Mouse (Mus musculus) ES-E14 (cell line): ENCODE measurements at regions not wholly inside any gene's neighbourhood (a gene's known extent, or its start where the extent isn't known, plus 50 kb on each side); places are given as distances from the start of the nearest gene placed in this dataset.

ENCODE experiments used
- DNase-seq: peaks from one replicate; pipeline ENCODE4 v3.0.0-alpha.2; 2013; ENCODE audit warnings: low read depth, low spot score
- H3K27ac ChIP-seq: 2 replicates; pipeline ENCODE4 v1.5.1; 2012; ENCODE audit warnings: low read depth, mild to moderate bottlenecking, low read length, moderate library complexity, mixed read lengths; ENCODE audit not compliant: poor library complexity, insufficient read depth, severe bottlenecking
- H3K36me3 ChIP-seq: 2 replicates; pipeline ENCODE4 v1.6.1; 2012; ENCODE audit warnings: mild to moderate bottlenecking, low read length, moderate library complexity, mixed read lengths; ENCODE audit not compliant: control insufficient read depth, poor library complexity, insufficient read depth, severe bottlenecking
- H3K4me1 ChIP-seq, 2 experiments: fragments of 150-350 bp in 1 of 2; sonication (generic) in 1 of 2; 2 replicates each; pipeline ENCODE4 v1.6.1; 2012; ENCODE audit warnings: low read length in 2 of 2, mild to moderate bottlenecking in 1 of 2, mixed read lengths in 1 of 2; ENCODE audit not compliant: control insufficient read depth in 2 of 2, insufficient read depth in 2 of 2, poor library complexity in 1 of 2
- H3K4me3 ChIP-seq, 2 experiments: fragments of 150-350 bp in 1 of 2; sonication (generic) in 1 of 2; 2 replicates each; pipeline ENCODE4 v1.5.1; 2012; ENCODE audit warnings: low read length in 2 of 2, low read depth in 1 of 2, mild to moderate bottlenecking in 1 of 2, mixed read lengths in 1 of 2; ENCODE audit not compliant: insufficient read depth in 1 of 2, poor library complexity in 1 of 2, severe bottlenecking in 1 of 2
- H3K9ac ChIP-seq: 2 replicates; pipeline ENCODE4 v1.6.1; 2012; ENCODE audit warnings: low read depth, mild to moderate bottlenecking, low read length, mixed read lengths; ENCODE audit not compliant: poor library complexity, insufficient read depth, severe bottlenecking
- H3K9me3 ChIP-seq: fragments of 150-350 bp; sonication (generic); 2 replicates; pipeline ENCODE4 v1.6.1; 2012; ENCODE audit warnings: low read depth, mild to moderate bottlenecking, low read length; ENCODE audit not compliant: control insufficient read depth, insufficient read depth
- CHD2 ChIP-seq: IDR thresholded peaks from 2 replicates; pipeline ENCODE4 v1.6.1; 2014; ENCODE audit warnings: mild to moderate bottlenecking, low read depth, low read length, inconsistent platforms
- HCFC1 ChIP-seq: IDR thresholded peaks from 2 replicates; pipeline ENCODE4 v1.6.1; 2012; ENCODE audit warnings: low read length, inconsistent platforms, borderline replicate concordance; ENCODE audit not compliant: insufficient read depth
- MAFK ChIP-seq: IDR thresholded peaks from 2 replicates; pipeline ENCODE4 v1.6.1; 2014; ENCODE audit warnings: mild to moderate bottlenecking, low read depth, low read length, inconsistent platforms; ENCODE audit not compliant: insufficient read depth
- ZC3H11A ChIP-seq: IDR thresholded peaks from 2 replicates; pipeline ENCODE4 v1.6.1; 2012; ENCODE audit warnings: low read depth, mild to moderate bottlenecking, inconsistent platforms, low read length, borderline replicate concordance
- ZNF384 ChIP-seq: IDR thresholded peaks from 2 replicates; pipeline ENCODE4 v1.6.1; 2012; ENCODE audit warnings: low read depth, low read length, inconsistent platforms
- in situ Hi-C, 2 experiments: fragments of 600-800 bp; cut with MboI; formaldehyde crosslinking; loops; one replicate each; pipeline ENCODE4 v1.15.1; 2025; ENCODE audit warnings: low sequenced_read_pairs in 2 of 2, inconsistent platforms in 1 of 2; ENCODE audit not compliant: unreplicated experiment in 2 of 2

- Histone ChIP-seq H3K9me3 (no peaks in the 10 kb centered on the region), H3K9ac (no peak overlapping the region), H3K36me3 (no peaks in the 10 kb centered on the region), H3K4me3 (no peak overlapping the region), H3K4me1 (0 out of 4 replicates have a peak, but pooled peaks cover 0 to 2% of the 10 kb centered on the region in 2 experiments), H3K27ac (no peak overlapping the region)
- 0 out of 2 replicates have a peak, but pooled peaks have one; percentile 45 for TF ChIP-seq MAFK
- TF ChIP-seq ZC3H11A: no peak
- in situ Hi-C loops: no loop called here
- DNase-seq: no peak
Measured at GRCm38 (mm10) chr15:51673483-51673882, 2211.2 kb upstream of the Gm7489 start.

GRCm38 (mm10) chr15:51675291-51675690, 2209.4 kb upstream of the Gm7489 start:
- no peak overlapping the region for H3K9ac ChIP-seq
- TF ChIP-seq ZNF384 (no peak), ZC3H11A (no peak), CHD2 (no peak), MAFK (no peak), HCFC1 (no peak)
- H3K4me1 ChIP-seq: 0 out of 4 replicates have a peak, but pooled peaks cover 0 to 2% of the 10 kb centered on the region in 2 experiments
- H3K4me3 ChIP-seq: no peak overlapping the region
- no peak for DNase-seq
- H3K27ac ChIP-seq: no peak overlapping the region
- no peaks in the 10 kb centered on the region for H3K36me3 ChIP-seq
- no peaks in the 10 kb centered on the region for H3K9me3 ChIP-seq
- in situ Hi-C loops: no loop called here

- Histone ChIP-seq H3K9me3 (no peaks in the 10 kb centered on the region), H3K27ac (no peak overlapping the region), H3K9ac (no peak overlapping the region), H3K4me1 (0 out of 4 replicates have a peak, but pooled peaks cover 0 to 2% of the 10 kb centered on the region in 2 experiments), H3K4me3 (no peak overlapping the region), H3K36me3 (no peaks in the 10 kb centered on the region)
- in situ Hi-C loops: no loop called here
- DNase-seq: no peak
- no peak for TF ChIP-seq ZC3H11A
- TF ChIP-seq HCFC1: no peak
- no peak for TF ChIP-seq ZNF384
- TF ChIP-seq CHD2: no peak
Measured at GRCm38 (mm10) chr15:51676694-51677093, 2208.0 kb upstream of the Gm7489 start.

GRCm38 (mm10) chr15:51677266-51677665, 2207.4 kb upstream of the Gm7489 start:
- H3K4me3 ChIP-seq: no peak overlapping the region
- no peak overlapping the region for H3K27ac ChIP-seq
- H3K36me3 ChIP-seq: no peaks in the 10 kb centered on the region
- TF ChIP-seq HCFC1: no peak
- TF ChIP-seq MAFK: no peak
- TF ChIP-seq ZNF384: no peak
- TF ChIP-seq ZC3H11A: no peak
- no peak for TF ChIP-seq CHD2
- no peak for DNase-seq
- H3K9ac ChIP-seq: no peak overlapping the region
- H3K9me3 ChIP-seq: no peaks in the 10 kb centered on the region
- H3K4me1 ChIP-seq: 0 out of 4 replicates have a peak, but pooled peaks cover 0 to 2% of the 10 kb centered on the region in 2 experiments
- in situ Hi-C loops: no loop called here

GRCm38 (mm10) chr15:51679186-51679902, 2205.4 kb upstream of the Gm7489 start:
- TF ChIP-seq MAFK: peak; percentile 50; the same call in 1 of the 2 replicates
- TF ChIP-seq ZNF384: no peak
- no peaks in the 10 kb centered on the region for H3K9me3 ChIP-seq
- DNase-seq: peak; percentile 33
- no peaks in the 10 kb centered on the region for H3K4me1 ChIP-seq
- H3K27ac ChIP-seq: no peak overlapping the region
- no peak overlapping the region for H3K4me3 ChIP-seq
- in situ Hi-C loops: no loop called here
- no peak overlapping the region for H3K9ac ChIP-seq
- H3K36me3 ChIP-seq: no peaks in the 10 kb centered on the region
